ENCODE assay signal across 12 mouse cellular contexts in genomic region chr1:77503711-77504181, GRCm38 (mm10). TPM values are rescaled to one million over a fixed set of nuclear protein-coding genes. Genes with fewer than 3 reads are reported as not detected.
DNase-seq lines count a peak whose midpoint lies in the region; ATAC-seq and TF ChIP-seq lines count a peak whose summit lies in the region.
"Had no signal": no experiment of that assay in that cellular context is flagged by ENCODE, and none has a peak within 500 bp of the region (broad histone marks: within the 10 kb centered on the region; RNA-seq: fewer than 3 reads in every experiment).

No protein-coding gene starts in this region.

- H3K9ac ChIP-seq in hindbrain, embryonic 13.5 days, result no peak overlapping the region; the same call in 1 of the 2 replicates
- no peak overlapping the region for H3K9ac ChIP-seq in neural tube, embryonic 12.5 days
- H3K9ac ChIP-seq in heart, embryonic 11.5 days (ENCODE audit: low read depth, low read length), result no peak overlapping the region
- H3K9ac ChIP-seq: lung, embryonic 14.5 days had no signal

- H3K4me3 ChIP-seq in layer of hippocampus, adult 2 months, result peak overlapping the region; percentile 31
- no peak overlapping the region; the same call in 1 of the 2 replicates for H3K4me3 ChIP-seq in cortical plate, adult 2 months (ENCODE audit: insufficient read depth, low read length)
- peak overlapping the region; percentile 36 for H3K4me3 ChIP-seq in hindbrain, embryonic 13.5 days
- H3K4me3 ChIP-seq in neural tube, embryonic 12.5 days, result no peak overlapping the region
- H3K4me3 ChIP-seq in heart, embryonic 11.5 days (ENCODE audit: low read depth, low read length), result no peak overlapping the region

- H3K9me3 ChIP-seq in hindbrain, embryonic 13.5 days, result no peaks in the 10 kb centered on the region
- H3K9me3 ChIP-seq in neural tube, embryonic 12.5 days, result no peaks in the 10 kb centered on the region
- no peaks in the 10 kb centered on the region for H3K9me3 ChIP-seq in heart, embryonic 11.5 days (replicated peaks; ENCODE audit: control insufficient read depth, low read length)

- H3K36me3 ChIP-seq in hindbrain, embryonic 13.5 days, result peaks cover 9% of the 10 kb centered on the region
- peaks cover 15% of the 10 kb centered on the region for H3K36me3 ChIP-seq in neural tube, embryonic 12.5 days
- peaks cover 4% of the 10 kb centered on the region; the same call in 1 of the 2 replicates for H3K36me3 ChIP-seq in heart, embryonic 11.5 days (ENCODE audit: control insufficient read depth, insufficient read depth, low read length)

- peak; percentile 43 for TF ChIP-seq CTCF in layer of hippocampus, adult 2 months (conservative IDR thresholded peaks at IDR 0.05)
- TF ChIP-seq CTCF in cortical plate, adult 2 months (IDR thresholded peaks at IDR 0.05; ENCODE audit: extremely low read depth, insufficient read depth, low read length), result no peak

- peak; percentile 54; the same call in 1 of the 2 replicates for TF ChIP-seq POLR2A in cortical plate, adult 2 months (IDR thresholded peaks at IDR 0.05; ENCODE audit: extremely low read depth, insufficient read depth, low read length)

- peak overlapping the region; percentile 57 for H3K4me2 ChIP-seq in hindbrain, embryonic 13.5 days
- H3K4me2 ChIP-seq in neural tube, embryonic 12.5 days (replicated peaks), result peak overlapping the region; percentile 57
- H3K4me2 ChIP-seq in heart, embryonic 11.5 days, result no peak overlapping the region

- peak overlapping the region; percentile 81 for H3K27ac ChIP-seq in layer of hippocampus, adult 2 months
- no peak overlapping the region for H3K27ac ChIP-seq in cortical plate, adult 2 months (ENCODE audit: insufficient read depth, low read length)
- no peak overlapping the region for H3K27ac ChIP-seq in hindbrain, embryonic 13.5 days
- H3K27ac ChIP-seq in neural tube, embryonic 12.5 days, result no peak overlapping the region
- H3K27ac ChIP-seq in heart, embryonic 11.5 days (ENCODE audit: low read depth, low read length), result no peak overlapping the region

- H3K4me1 ChIP-seq in cortical plate, adult 2 months (ENCODE audit: control insufficient read depth, insufficient read depth, low read length), result peaks cover 10% of the 10 kb centered on the region
- peaks cover 85% of the 10 kb centered on the region for H3K4me1 ChIP-seq in hindbrain, embryonic 13.5 days (replicated peaks)
- peaks cover 72% of the 10 kb centered on the region for H3K4me1 ChIP-seq in neural tube, embryonic 12.5 days
- H3K4me1 ChIP-seq in heart, embryonic 11.5 days (ENCODE audit: control insufficient read depth, insufficient read depth, low read length), result peaks cover 14% of the 10 kb centered on the region; the same call in 1 of the 2 replicates

- WGBS in hindbrain, embryonic 13.5 days, result 52% methylated on average over 8 of the region's 8 CpGs
- WGBS in neural tube, embryonic 12.5 days, result 65% methylated on average over 8 of the region's 8 CpGs
- WGBS in heart, embryonic 11.5 days (ENCODE audit: insufficient replicate concordance), result 77% methylated on average over 8 of the region's 8 CpGs

- H3K27me3 ChIP-seq in hindbrain, embryonic 13.5 days, result no peaks in the 10 kb centered on the region
- H3K27me3 ChIP-seq in neural tube, embryonic 12.5 days (replicated peaks), result no peaks in the 10 kb centered on the region
- no peaks in the 10 kb centered on the region; the same call in 1 of the 2 replicates for H3K27me3 ChIP-seq in heart, embryonic 11.5 days (ENCODE audit: control insufficient read depth, insufficient read depth, low read length)

- no peak for ATAC-seq in hindbrain, embryonic 13.5 days (ENCODE audit: low FRiP score)
- ATAC-seq in neural tube, embryonic 12.5 days (ENCODE audit: low FRiP score, low read depth), result no peak
- ATAC-seq in megakaryocyte, adult 5-6 weeks (ENCODE audit: poor library complexity, severe bottlenecking), result no peak
- no peak for ATAC-seq in heart, embryonic 11.5 days (replicated peaks; ENCODE audit: insufficient number of reproducible peaks, low FRiP score, low TSS enrichment)
- no peak for ATAC-seq in cerebellum, adult (ENCODE audit: insufficient number of reproducible peaks, low FRiP score, low TSS enrichment)

- DNase-seq in layer of hippocampus, adult 2 months (ENCODE audit: low spot score in 2 of 2), result peak; percentile 60 to 78
- DNase-seq in layer of hippocampus, postnatal 25 days (ENCODE audit: extremely low spot score in 1 of 2, low spot score in 1 of 2), result no peak
- DNase-seq: cerebellum, adult 2 months; gastrocnemius, postnatal 36 days; kidney, postnatal 25 days; lung, embryonic 14.5 days had no signal

RNA-seq across cellular contexts. Expression of gene Epha4, which starts 11.1 kb away (rescaled TPM):
- total RNA-seq in layer of hippocampus, adult 2 months (2021), result 100 to 1,000 TPM; 334 to 340 TPM
- total RNA-seq in layer of hippocampus, postnatal 25 days (2021), result 100 to 1,000 TPM; 291 to 351 TPM
- 74.5 and 85.1 TPM in 2 replicates for polyA plus RNA-seq in cortical plate, adult 2 months (2012; rRNA removed)
- polyA plus RNA-seq in hindbrain, embryonic 13.5 days (2015; fragmentation: Nextera tagmentation; extraction: Ambion mirVana), result 37.3 and 39.1 TPM in 2 replicates
- polyA plus RNA-seq in neural tube, embryonic 12.5 days (2016; fragmentation: Nextera tagmentation; extraction: Ambion mirVana), result 27.9 and 31.6 TPM in 2 replicates
- 0.52 and 0.58 TPM in 2 replicates for total RNA-seq in megakaryocyte, adult 5-6 weeks (2015)
- total RNA-seq in megakaryocyte, adult 5-6 weeks (2017), result 0.41 and 0.55 TPM in 2 replicates
- 7.4 TPM in 2 replicates for polyA plus RNA-seq in heart, embryonic 11.5 days (2014; fragmentation: Nextera tagmentation; extraction: Ambion mirVana)

Comparison
In these comparisons a context has a peak if more than half of its experiments do, and no peak if none do; other contexts are left out.
1. DNase-seq: peak in layer of hippocampus, adult 2 months (2 of 2); none in layer of hippocampus, postnatal 25 days (0 of 2).
2. H3K4me3 ChIP-seq: peak in layer of hippocampus, adult 2 months (single experiment) and hindbrain, embryonic 13.5 days (single experiment); none in cortical plate, adult 2 months (single experiment), neural tube, embryonic 12.5 days (single experiment) and heart, embryonic 11.5 days (single experiment).